In the genomic region with DNA sequence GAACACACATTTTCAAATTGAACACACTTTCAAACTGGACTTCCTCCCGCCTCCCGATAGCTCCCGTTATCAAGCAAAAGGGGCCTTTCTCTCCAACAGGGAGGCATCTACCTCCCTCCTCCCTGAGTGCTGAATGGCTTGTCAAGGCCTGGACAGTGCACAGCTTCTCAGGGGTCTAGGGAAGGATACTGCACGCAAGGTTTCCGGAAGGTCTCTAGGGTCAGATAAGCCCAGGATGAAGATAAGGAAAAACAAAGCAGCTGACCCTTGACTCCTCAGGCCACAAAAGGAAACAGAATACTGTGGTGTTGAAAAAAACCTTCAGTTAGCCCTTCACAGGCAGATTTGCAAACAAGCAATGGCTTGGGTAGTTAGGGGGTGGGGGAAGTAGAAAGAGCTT, we compare ENCODE assay signal across 17 mouse cellular contexts.
"Had no signal": no experiment of that assay in that cellular context is flagged by ENCODE, and none has a peak within 500 bp of the region (broad histone marks: within the 10 kb centered on the region; RNA-seq: fewer than 3 reads in every experiment).

No protein-coding gene starts in this region.

- H3K27me3 ChIP-seq: limb, embryonic 15.5 days; neural tube, embryonic 15.5 days; stomach, embryonic 15.5 days had no signal

- H3K27ac ChIP-seq: kidney, postnatal 0 days; limb, embryonic 15.5 days; midbrain, embryonic 10.5 days; neural tube, embryonic 15.5 days; stomach, embryonic 15.5 days had no signal

- H3K4me2 ChIP-seq: limb, embryonic 15.5 days; lung, embryonic 14.5 days; neural tube, embryonic 15.5 days; stomach, embryonic 15.5 days had no signal

- DNase-seq: kidney, adult 9 months; kidney, postnatal 36 days; layer of hippocampus, adult 9-11 months; layer of hippocampus, postnatal 36 days; lung, embryonic 14.5 days; lung, postnatal 10 days; lung, postnatal 4 days; midbrain, embryonic 14.5 days; right cerebral cortex, postnatal 4 days; spleen, adult 18-20 months; thymus, postnatal 36 days had no signal

- H3K4me3 ChIP-seq: limb, embryonic 15.5 days; midbrain, embryonic 10.5 days; myocyte; neural tube, embryonic 15.5 days; stomach, embryonic 15.5 days had no signal

- H3K36me3 ChIP-seq: limb, embryonic 15.5 days; neural tube, embryonic 15.5 days; stomach, embryonic 15.5 days had no signal

- H3K9me3 ChIP-seq: limb, embryonic 15.5 days; midbrain, embryonic 10.5 days; neural tube, embryonic 15.5 days; stomach, embryonic 15.5 days had no signal

- H3K9ac ChIP-seq: limb, embryonic 15.5 days; lung, embryonic 14.5 days; neural tube, embryonic 15.5 days; stomach, embryonic 15.5 days had no signal

- H3K4me1 ChIP-seq: limb, embryonic 15.5 days; midbrain, embryonic 10.5 days; neural tube, embryonic 15.5 days; stomach, embryonic 15.5 days had no signal
